Mouse (Mus musculus) CD8-positive naive resting alpha-beta T cell, adult 2 months (primary cell): ENCODE measurements around the gene Rcn1.

Experiments
- DNase-seq, 2 experiments: peaks; one replicate each; pipeline ENCODE4 v3.0.0; 2022; ENCODE audit warnings: low read depth in 2 of 2, low spot score in 2 of 2

The Rcn1 gene

GRCm38 (mm10) chr2:105339993-105340392 lies 59.1 kb downstream of the Rcn1 start:
- DNase-seq = no peak

- no peak for DNase-seq
Observed at GRCm38 (mm10) chr2:105337171-105337875, 61.8 kb downstream of the Rcn1 start.

- no peak for DNase-seq
Observed at GRCm38 (mm10) chr2:105336314-105337027, 62.6 kb downstream of the Rcn1 start.
